Mouse (Mus musculus) bone marrow macrophage, adult 2 months (primary cell): ENCODE measurements around the gene Mmrn2.

Experiments used
- CTCF ChIP-seq: IDR thresholded peaks from 2 replicates; pipeline ENCODE4 v1.5.1; 2012; ENCODE audit warnings: low read depth, mild to moderate bottlenecking, low read length, moderate library complexity
- POLR2A ChIP-seq: IDR thresholded peaks from 2 replicates; pipeline ENCODE4 v1.6.1; 2012; ENCODE audit warnings: mild to moderate bottlenecking, low read depth, low read length, borderline replicate concordance

- TF ChIP-seq CTCF (no peak), POLR2A (no peak)
These were observed 676 bp downstream of the Mmrn2 start for GRCm38 (mm10) chr14:34375941-34376340.
